Mouse (Mus musculus) right cerebral cortex, postnatal 14 days (tissue): ENCODE measurements around the gene Gm3029.
"Not testable (repeated sequence)": the region's sequence is repeated elsewhere in the genome, so short reads cannot be mapped to it uniquely, and the experiment has no call there.

Experiments used
- DNase-seq: peaks from one replicate; pipeline ENCODE4 v3.0.0; 2022

Gm3029 gene

DNA sequence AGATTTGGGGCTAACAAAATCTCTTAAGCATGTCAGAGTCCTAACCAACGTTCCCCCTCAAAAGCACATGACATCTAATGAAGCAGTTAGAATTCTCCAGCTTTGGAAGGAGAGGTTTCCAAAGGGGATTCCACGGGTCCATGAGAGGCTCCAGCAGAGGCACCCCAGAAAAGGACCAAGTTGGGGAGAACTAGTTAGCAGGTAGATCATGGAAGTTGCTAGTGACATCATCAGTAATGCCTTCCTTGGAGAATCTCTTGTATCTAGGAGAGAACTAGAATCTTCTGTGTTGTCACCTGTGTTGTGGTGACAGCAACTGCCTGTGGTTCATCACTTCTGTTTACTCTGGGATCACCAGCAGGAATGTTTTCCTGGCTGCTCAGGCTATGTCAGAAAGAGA lies at the start of gene Gm3029:
Gm3029 (plus strand) TSS at position 301 of the 400 bp plus-strand sequence.
- DNase-seq: not testable (repeated sequence)

DNA sequence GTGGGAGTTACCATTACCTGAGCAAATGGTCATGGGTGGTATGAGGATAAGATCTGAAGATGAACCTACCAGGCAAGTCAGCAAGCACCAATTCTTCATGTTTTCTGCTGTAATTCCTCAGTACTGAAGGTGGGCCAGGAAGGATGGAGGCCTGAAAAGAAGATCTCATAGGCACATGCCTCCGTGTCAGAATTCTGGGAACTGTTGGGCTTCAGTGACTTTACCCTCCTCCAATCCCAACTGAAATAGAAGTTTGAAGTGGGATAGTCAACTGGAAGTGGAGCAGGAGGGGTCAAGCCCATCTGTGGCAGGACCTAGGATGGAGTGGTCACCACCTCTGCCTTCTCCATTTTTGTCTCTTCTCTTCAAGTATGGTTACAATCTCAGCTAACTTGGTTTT lies 47.7 kb upstream of the Gm3029 start, which contains the start of gene Gm2916:
Gm2916 (plus strand) TSS at position 301 of the 400 bp plus-strand sequence.
- DNase-seq: not testable (repeated sequence)

DNA sequence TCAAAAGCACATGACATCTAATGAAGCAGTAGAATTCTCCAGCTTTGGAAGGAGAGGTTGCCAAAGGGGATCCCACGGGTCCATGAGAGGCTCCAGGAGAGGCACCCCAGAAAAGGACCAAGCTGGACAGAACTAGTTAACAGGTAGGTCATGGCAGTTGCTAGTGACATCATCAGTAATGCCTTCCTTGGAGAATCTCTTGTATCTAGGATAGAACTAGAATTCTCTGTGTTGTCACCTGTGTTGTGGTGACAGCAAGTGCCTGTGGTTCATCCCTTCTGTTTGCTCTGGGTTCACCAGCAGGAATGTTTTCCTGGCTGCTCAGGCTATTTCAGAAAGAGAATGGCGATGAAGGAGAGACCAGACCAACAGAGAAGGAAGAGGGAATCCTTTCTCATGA lies 31.7 kb downstream of the Gm3029 start, which contains the start of gene Gm3095:
Gm3095 (plus strand) TSS at position 301 of the 400 bp plus-strand sequence.
- DNase-seq: not testable (repeated sequence)
